Mouse (Mus musculus) neural tube, embryonic 14.5 days (tissue): ENCODE data around the gene Kyat1. TPM values are rescaled to one million over a fixed set of nuclear protein-coding genes. Genes with fewer than 3 reads are reported as not detected.

ENCODE experiments used
- ATAC-seq: fragments of 200-750 bp; cut with Nextera tagmentation; 2 replicates; pipeline ENCODE4 v1.8.0; 2017; ENCODE audit warnings: low read depth, mild to moderate bottlenecking, moderate TSS enrichment, moderate library complexity
- H3K27ac ChIP-seq: fragments of 300-500 bp; sonication (generic); 2 replicates; pipeline ENCODE4 v1.5.1; 2014; ENCODE audit warnings: low read depth, mild to moderate bottlenecking, control low read depth, low read length, moderate library complexity, mixed read lengths
- H3K27me3 ChIP-seq: fragments of 300-500 bp; sonication (generic); 2 replicates; pipeline ENCODE4 v1.6.1; 2014; ENCODE audit warnings: low read length; ENCODE audit not compliant: control insufficient read depth, insufficient read depth
- H3K36me3 ChIP-seq: fragments of 300-500 bp; sonication (generic); 2 replicates; pipeline ENCODE4 v1.6.1; 2014; ENCODE audit warnings: low read length, mixed read lengths; ENCODE audit not compliant: control insufficient read depth, insufficient read depth
- H3K4me1 ChIP-seq: fragments of 300-500 bp; sonication (generic); 2 replicates; pipeline ENCODE4 v1.6.1; 2014; ENCODE audit warnings: low read length; ENCODE audit not compliant: control insufficient read depth, insufficient read depth
- H3K4me2 ChIP-seq: fragments of 300-500 bp; sonication (generic); 2 replicates; pipeline ENCODE4 v1.6.1; 2014; ENCODE audit warnings: mild to moderate bottlenecking, low read depth, low read length, control low read depth
- H3K4me3 ChIP-seq: fragments of 300-500 bp; sonication (generic); 2 replicates; pipeline ENCODE4 v1.5.1; 2014; ENCODE audit warnings: low read depth, low read length, control low read depth, mixed read lengths
- H3K9ac ChIP-seq: fragments of 300-500 bp; sonication (generic); replicated peaks from 2 replicates; pipeline ENCODE4 v1.6.1; 2014; ENCODE audit warnings: low read depth, mild to moderate bottlenecking, control low read depth, low read length, mixed read lengths
- H3K9me3 ChIP-seq: fragments of 300-500 bp; sonication (generic); 2 replicates; pipeline ENCODE4 v1.6.1; 2016; ENCODE audit warnings: low read length; ENCODE audit not compliant: control insufficient read depth
- whole genome bisulfite sequencing: fragments of 180-500 bp; shearing (Covaris S2); extraction: QIAGEN DNeasy Blood & Tissue Kit; methylation state at CpG from one replicate; pipeline ENCODE4 v1.1.7; 2014; 5-methylcytosine and 5-hydroxymethylcytosine counted together
- polyA plus RNA-seq: library from polyadenylated mRNA; unstranded; fragments of >200 nt; fragmentation: Nextera tagmentation; extraction: Ambion mirVana; gene quantifications from 2 replicates; pipeline ENCODE4 v1.2.1, GENCODE M21; 2014

Kyat1 gene
- polyA plus RNA-seq, 1 experiment from 2014 or later = 19.5 TPM

DNA sequence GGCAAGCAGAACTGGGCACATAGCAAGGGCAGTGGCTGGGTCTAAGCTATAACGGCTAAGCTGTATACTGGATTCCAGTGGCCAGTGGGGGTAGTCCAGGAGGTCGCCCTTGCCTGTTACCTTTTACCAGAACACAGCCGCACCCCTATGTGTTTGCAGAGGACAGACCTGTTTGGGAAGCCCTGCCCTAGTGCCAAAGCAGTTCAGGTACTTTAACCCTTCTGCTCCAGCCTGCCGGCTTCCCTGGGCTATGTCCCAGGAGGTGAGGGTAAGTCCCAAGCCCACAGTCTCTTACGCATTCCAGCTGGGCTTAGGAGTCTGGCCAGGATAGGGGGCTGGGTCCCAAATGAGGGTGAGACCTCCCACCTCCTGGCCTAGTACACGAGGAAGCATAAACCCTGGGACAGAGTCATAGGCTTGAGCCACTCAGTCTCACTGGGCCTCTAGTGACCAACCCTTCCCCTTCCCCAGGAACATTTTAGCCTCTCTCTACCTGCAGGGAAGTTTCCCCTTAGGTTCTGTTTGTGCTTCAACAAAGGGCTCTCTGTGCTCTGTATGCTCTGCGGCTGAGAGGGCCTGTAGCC lies 39.0 kb upstream of the Kyat1 start:
- no peaks in the 10 kb centered on the region for H3K27me3 ChIP-seq
- no peaks in the 10 kb centered on the region for H3K9me3 ChIP-seq
- H3K27ac ChIP-seq = no peak overlapping the region
- no peak for ATAC-seq
- H3K4me3 ChIP-seq = no peak overlapping the region
- H3K36me3 ChIP-seq = peaks cover 32% of the 10 kb centered on the region
- H3K4me1 ChIP-seq = 0 out of 2 replicates have a peak, but pooled peaks cover 2% of the 10 kb centered on the region
- H3K4me2 ChIP-seq = no peak overlapping the region
- 84% methylated on average over 7 of the region's 7 CpGs for WGBS
- no peak overlapping the region for H3K9ac ChIP-seq

DNA sequence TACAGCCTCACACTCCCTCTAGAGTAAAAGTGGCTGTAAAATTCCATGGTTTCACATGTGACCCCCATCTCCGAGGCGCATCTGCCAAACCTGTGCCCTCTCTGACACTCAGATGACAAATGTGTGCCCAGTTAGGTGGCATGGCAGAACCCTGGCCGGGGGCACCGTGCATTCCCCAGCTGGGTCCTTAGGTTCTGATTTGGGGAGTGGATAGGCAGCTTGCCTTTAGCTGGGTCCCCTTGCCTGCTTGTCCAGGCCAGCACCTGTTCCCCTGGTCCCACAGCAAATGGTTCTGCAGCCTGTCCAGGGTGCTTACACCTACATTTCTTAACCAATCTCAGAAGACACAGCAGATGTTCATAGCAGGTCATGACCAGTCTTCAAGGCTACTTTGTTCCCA lies 37.7 kb upstream of the Kyat1 start:
- Histone ChIP-seq H3K9ac (no peak overlapping the region), H3K36me3 (peaks cover 24% of the 10 kb centered on the region), H3K27ac (no peak overlapping the region), H3K9me3 (no peaks in the 10 kb centered on the region), H3K4me2 (no peak overlapping the region), H3K4me3 (no peak overlapping the region), H3K4me1 (peaks cover 12% of the 10 kb centered on the region), H3K27me3 (no peaks in the 10 kb centered on the region)
- 83% methylated on average over 4 of the region's 4 CpGs for WGBS
- ATAC-seq = no peak

DNA sequence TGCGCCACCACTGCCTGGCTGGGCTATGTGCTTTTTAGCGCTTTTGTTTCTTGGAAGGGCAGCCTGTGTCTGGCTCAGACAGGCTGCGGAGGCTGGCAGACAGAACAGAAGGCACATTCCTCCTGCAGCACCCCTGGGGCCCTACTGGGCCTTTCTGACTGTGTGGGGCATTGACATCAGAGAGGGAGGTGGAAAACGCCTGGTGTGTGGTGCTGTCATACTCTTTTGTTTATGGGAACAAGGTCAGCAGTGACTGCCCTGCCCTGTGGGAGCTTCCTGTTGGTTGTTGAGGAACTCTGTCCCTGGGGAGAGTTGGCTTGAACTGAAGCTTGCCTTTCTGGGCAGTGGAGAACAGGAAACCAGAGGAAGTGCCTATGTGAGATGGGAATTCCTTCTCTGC lies 36.9 kb upstream of the Kyat1 start:
- Histone ChIP-seq H3K27ac (no peak overlapping the region), H3K4me3 (no peak overlapping the region), H3K27me3 (no peaks in the 10 kb centered on the region), H3K9ac (no peak overlapping the region), H3K9me3 (no peaks in the 10 kb centered on the region), H3K4me1 (peaks cover 13% of the 10 kb centered on the region), H3K4me2 (no peak overlapping the region), H3K36me3 (peaks cover 18% of the 10 kb centered on the region)
- 33% methylated on average over 4 of the region's 4 CpGs for WGBS
- no peak for ATAC-seq

DNA sequence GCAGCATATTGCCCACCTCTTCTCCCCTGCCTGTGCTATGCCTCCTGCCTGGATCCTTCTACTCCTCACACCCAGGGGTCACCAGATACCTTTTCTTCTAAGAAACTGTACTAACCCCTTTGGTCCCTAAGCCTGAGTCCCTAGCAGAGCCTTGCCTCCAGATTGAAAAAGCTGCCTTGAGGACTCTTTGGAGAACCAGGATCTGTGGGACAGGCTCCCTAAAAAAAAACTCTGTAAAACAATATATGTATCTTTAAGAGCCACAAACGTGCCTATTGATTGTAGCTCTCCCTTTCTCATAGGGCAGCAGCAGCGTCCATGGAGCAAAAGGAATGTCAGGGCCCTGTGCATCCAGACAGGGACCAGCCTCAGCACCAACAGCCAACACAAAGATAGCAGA lies 34.6 kb upstream of the Kyat1 start, which contains the start of gene Gm28035:
Gene Gm28035, plus strand, starts transcription at position 301 of the 400 bp plus-strand sequence.
- H3K27ac ChIP-seq = no peak within 1 kb of the TSS
- H3K9ac ChIP-seq = no peak within 1 kb of the TSS
- H3K27me3 ChIP-seq = no peaks in the 10 kb centered on the region
- no peak for ATAC-seq
- peaks cover 18% of the 10 kb centered on the region for H3K4me1 ChIP-seq
- no peaks in the 10 kb centered on the region for H3K9me3 ChIP-seq
- H3K36me3 ChIP-seq = peaks cover 18% of the 10 kb centered on the region
- H3K4me2 ChIP-seq = peak within 1 kb of the TSS; percentile 91; the same call in 1 of the 2 replicates
- H3K4me3 ChIP-seq = no peak within 1 kb of the TSS
- WGBS = 87% methylated on average over 2 of the region's 2 CpGs

DNA sequence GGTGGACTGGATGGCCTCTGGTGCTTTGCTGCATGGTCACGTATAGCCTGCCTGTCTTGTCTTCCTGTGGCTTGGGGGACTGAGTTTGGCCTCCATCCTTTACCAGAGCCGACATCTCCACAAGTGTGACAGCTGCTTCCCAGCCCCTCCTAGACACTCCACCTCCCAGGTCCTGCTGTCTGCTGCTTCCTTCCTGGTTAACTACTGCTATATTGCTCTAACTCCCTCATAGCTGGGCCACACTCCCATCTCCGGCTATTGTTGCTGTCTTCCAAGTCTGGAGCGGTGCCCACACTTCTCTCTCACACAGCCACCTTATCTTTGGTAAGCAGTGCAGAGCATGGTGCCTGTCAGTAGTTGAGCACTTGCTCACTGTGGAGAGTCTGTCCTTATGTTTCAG lies 34.1 kb upstream of the Kyat1 start:
- no peak overlapping the region for H3K9ac ChIP-seq
- peaks cover 18% of the 10 kb centered on the region for H3K36me3 ChIP-seq
- H3K9me3 ChIP-seq = no peaks in the 10 kb centered on the region
- H3K4me3 ChIP-seq = no peak overlapping the region
- ATAC-seq = no peak
- WGBS = 80% methylated on average over 4 of the region's 4 CpGs
- no peak overlapping the region for H3K4me2 ChIP-seq
- no peak overlapping the region for H3K27ac ChIP-seq
- H3K27me3 ChIP-seq = no peaks in the 10 kb centered on the region
- peaks cover 18% of the 10 kb centered on the region for H3K4me1 ChIP-seq

DNA sequence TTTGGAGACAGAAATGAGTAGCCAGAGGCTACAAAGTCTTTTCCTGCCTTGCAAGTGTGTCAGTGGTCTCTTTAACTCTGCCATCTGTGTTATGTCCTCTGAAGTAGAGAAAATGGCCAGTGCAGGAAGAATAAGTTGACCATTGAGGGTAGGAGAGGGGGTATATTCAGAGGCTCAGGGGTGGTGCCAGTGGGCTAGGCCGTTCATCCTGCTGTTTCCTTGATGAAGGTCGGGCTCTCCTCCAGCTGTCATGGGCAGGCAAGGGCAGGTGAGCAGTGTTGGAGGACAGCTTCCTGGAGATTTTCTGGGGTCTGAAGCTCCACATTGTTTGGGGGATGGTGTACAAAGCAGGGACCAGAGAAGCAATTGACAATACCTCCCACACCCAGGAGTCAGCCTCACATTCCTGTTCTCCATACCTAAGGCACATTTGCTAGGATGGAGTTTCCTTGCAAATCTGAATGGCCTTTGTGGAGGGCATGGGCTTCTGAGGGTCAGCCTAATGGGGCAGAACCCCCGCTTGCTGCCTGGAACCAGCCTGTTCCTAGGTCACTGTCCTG lies 33.3 kb upstream of the Kyat1 start:
- H3K27me3 ChIP-seq = no peaks in the 10 kb centered on the region
- H3K27ac ChIP-seq = no peak overlapping the region
- peak overlapping the region; percentile 91 for H3K4me2 ChIP-seq
- 83% methylated on average over 3 of the region's 3 CpGs for WGBS
- H3K9ac ChIP-seq = peak overlapping the region; percentile 93; the same call in 1 of the 2 replicates
- H3K4me3 ChIP-seq = peak overlapping the region; percentile 92
- no peak for ATAC-seq
- H3K9me3 ChIP-seq = no peaks in the 10 kb centered on the region
- H3K4me1 ChIP-seq = peaks cover 18% of the 10 kb centered on the region
- H3K36me3 ChIP-seq = peaks cover 18% of the 10 kb centered on the region

DNA sequence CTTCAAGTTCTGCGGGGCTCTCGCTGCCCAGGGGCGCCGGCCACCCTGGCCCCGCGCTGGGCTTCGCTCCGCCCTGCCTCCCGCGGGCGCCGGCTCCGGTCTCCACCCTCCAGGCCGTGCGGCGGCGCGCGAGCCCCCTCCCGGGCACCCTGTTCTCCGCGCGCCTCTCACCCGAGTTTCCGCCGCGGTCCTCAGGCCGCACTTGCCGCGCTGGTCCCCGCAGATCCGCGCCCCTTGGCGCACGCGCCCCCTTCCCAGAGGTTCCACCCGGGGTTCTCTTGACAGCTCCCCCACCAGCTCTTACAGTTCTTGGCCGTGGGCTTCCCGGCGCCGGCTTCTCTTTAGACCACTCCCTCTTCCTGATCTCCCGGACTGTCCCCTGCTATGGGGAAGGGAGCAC lies 32.2 kb upstream of the Kyat1 start:
- no peaks in the 10 kb centered on the region for H3K9me3 ChIP-seq
- under 1% methylated on average over 33 of the region's 42 CpGs for WGBS
- peak overlapping the region; percentile 91 for H3K4me2 ChIP-seq
- ATAC-seq = peak; percentile 87
- peak overlapping the region; percentile 92 for H3K4me3 ChIP-seq
- H3K4me1 ChIP-seq = peaks cover 18% of the 10 kb centered on the region
- peaks cover 11% of the 10 kb centered on the region; the same call in 1 of the 2 replicates for H3K36me3 ChIP-seq
- H3K27me3 ChIP-seq = no peaks in the 10 kb centered on the region
- H3K27ac ChIP-seq = peak overlapping the region; percentile 91
- H3K9ac ChIP-seq = peak overlapping the region; percentile 93

DNA sequence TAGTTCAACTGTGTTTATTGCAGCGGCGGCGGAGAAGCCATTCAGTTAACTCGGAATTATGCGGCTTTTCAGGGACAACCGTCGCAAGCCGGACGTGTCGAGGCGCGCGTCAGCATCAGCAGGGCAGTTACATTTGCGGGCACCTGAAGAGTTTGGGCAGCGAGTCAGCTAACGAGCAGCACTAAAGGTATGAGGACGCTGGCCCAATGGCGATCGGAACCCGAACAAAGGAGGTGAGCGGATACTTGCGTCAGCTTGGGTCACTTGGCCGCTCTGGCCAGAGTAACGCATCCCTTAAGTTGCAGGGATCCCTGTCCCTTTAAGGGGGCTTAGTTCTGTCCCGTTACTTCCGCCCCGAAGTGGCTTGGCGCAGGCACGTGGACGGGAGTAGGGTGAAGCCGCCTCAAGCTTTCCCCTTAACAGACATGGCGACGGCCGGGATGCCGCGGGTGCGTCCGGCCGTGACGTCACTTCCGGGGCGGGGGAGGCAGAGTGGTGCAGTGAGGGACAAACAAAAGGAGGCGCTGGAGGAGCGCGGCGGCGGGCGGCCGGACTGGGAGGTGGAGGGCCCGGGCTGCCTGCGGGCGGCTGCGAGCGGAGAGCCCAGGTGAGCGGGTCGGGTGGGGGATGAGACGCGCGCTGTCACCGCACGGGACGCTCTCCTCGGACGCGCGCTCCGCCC lies 31.7 kb upstream of the Kyat1 start, which contains the start of gene Lrrc8a:
Gene Lrrc8a, plus strand, starts transcription at position 517 of the 682 bp plus-strand sequence.
- peak; percentile 98 for ATAC-seq
- WGBS = 0% methylated on average over 60 of the region's 67 CpGs
- Histone ChIP-seq H3K4me1 (peaks cover 18% of the 10 kb centered on the region), H3K4me2 (peak within 1 kb of the TSS; percentile 91), H3K27me3 (no peaks in the 10 kb centered on the region), H3K9ac (peak within 1 kb of the TSS; percentile 93), H3K36me3 (peaks cover 11% of the 10 kb centered on the region; the same call in 1 of the 2 replicates), H3K4me3 (peak within 1 kb of the TSS; percentile 92), H3K9me3 (no peaks in the 10 kb centered on the region), H3K27ac (peak within 1 kb of the TSS; percentile 91)
